Mouse (Mus musculus) lung, embryonic 14.5 days (tissue): Measurements from ENCODE around the gene Fgf15. TPM values are rescaled to one million over a fixed set of nuclear protein-coding genes. Genes with fewer than 3 reads are reported as not detected.

Source experiments
- ATAC-seq: fragments of 200-750 bp; cut with Nextera tagmentation; 2 replicates; pipeline ENCODE4 v1.8.0; 2017; ENCODE audit warnings: mild to moderate bottlenecking, moderate TSS enrichment, moderate library complexity; ENCODE audit not compliant: insufficient read depth
- DNase-seq: peaks from one replicate; pipeline ENCODE4 v3.0.0-alpha.2; 2015
- H3K27ac ChIP-seq: fragments of 300-500 bp; sonication (generic); 2 replicates; pipeline ENCODE4 v1.5.1; 2014; ENCODE audit warnings: low read depth, mild to moderate bottlenecking, moderate library complexity
- H3K27me3 ChIP-seq: fragments of 300-500 bp; sonication (generic); 2 replicates; pipeline ENCODE4 v1.6.1; 2014; ENCODE audit warnings: low read length, control low read depth; ENCODE audit not compliant: insufficient read depth
- H3K36me3 ChIP-seq: fragments of 300-500 bp; sonication (generic); 2 replicates; pipeline ENCODE4 v1.6.1; 2014; ENCODE audit warnings: control low read depth; ENCODE audit not compliant: insufficient read depth
- H3K4me1 ChIP-seq: fragments of 300-500 bp; sonication (generic); 2 replicates; pipeline ENCODE4 v1.6.1; 2014; ENCODE audit warnings: antibody characterized with exemption, control low read depth; ENCODE audit not compliant: insufficient read depth
- H3K4me2 ChIP-seq: fragments of 300-500 bp; sonication (generic); 2 replicates; pipeline ENCODE4 v1.6.1; 2014; ENCODE audit warnings: mild to moderate bottlenecking
- H3K4me3 ChIP-seq: fragments of 300-500 bp; sonication (generic); 2 replicates; pipeline ENCODE4 v1.5.1; 2014; ENCODE audit warnings: low read depth, low read length
- H3K9ac ChIP-seq: fragments of 300-500 bp; sonication (generic); 2 replicates; pipeline ENCODE4 v1.6.1; 2014
- H3K9me3 ChIP-seq: fragments of 300-500 bp; sonication (generic); 2 replicates; pipeline ENCODE4 v1.6.1; 2016; ENCODE audit warnings: low read depth, low read length, control low read depth
- CTCF ChIP-seq: IDR thresholded peaks from 2 replicates; pipeline ENCODE4 v1.5.1; 2016; ENCODE audit warnings: antibody characterized with exemption, low read depth
- WGBS: fragments of 180-500 bp; shearing (Covaris S2); extraction: QIAGEN DNeasy Blood & Tissue Kit; methylation state at CpG from one replicate; pipeline ENCODE4 v1.1.7; 2014; 5-methylcytosine and 5-hydroxymethylcytosine counted together
- polyA plus RNA-seq: library from polyadenylated mRNA; unstranded; fragments of >200 nt; fragmentation: Nextera tagmentation; extraction: Ambion mirVana; gene quantifications from 2 replicates; pipeline ENCODE4 v1.2.1, GENCODE M21; 2014

Gene Fgf15
- polyA plus RNA-seq, 1 experiment from 2014 or later, result not detected

- WGBS, result under 1% methylated on average over 72 of the region's 72 CpGs
- Histone ChIP-seq H3K9me3 (no peaks in the 10 kb centered on the region), H3K4me3 (peak overlapping the region; percentile 28), H3K4me2 (peak overlapping the region; percentile 50), H3K27me3 (peaks cover 73% of the 10 kb centered on the region), H3K9ac (no peak overlapping the region), H3K4me1 (no peaks in the 10 kb centered on the region), H3K27ac (no peak overlapping the region), H3K36me3 (no peaks in the 10 kb centered on the region)
- peak; percentile 7 for DNase-seq
- no peak for ATAC-seq
- no peak for TF ChIP-seq CTCF
Measured at GRCm38 (mm10) chr7:144861056-144861768, 35.1 kb upstream of the Fgf15 start.

GRCm38 (mm10) chr7:144861769-144862070, 34.6 kb upstream of the Fgf15 start:
- Histone ChIP-seq H3K4me1 (no peaks in the 10 kb centered on the region), H3K36me3 (no peaks in the 10 kb centered on the region), H3K4me3 (peak overlapping the region; percentile 28), H3K9me3 (no peaks in the 10 kb centered on the region), H3K27me3 (peaks cover 73% of the 10 kb centered on the region), H3K4me2 (peak overlapping the region; percentile 50), H3K9ac (no peak overlapping the region), H3K27ac (no peak overlapping the region)
- no peak for DNase-seq
- TF ChIP-seq CTCF, result no peak
- WGBS, result under 1% methylated on average over 28 of the region's 28 CpGs
- peak; percentile 28; the same call in 1 of the 2 replicates for ATAC-seq

- Histone ChIP-seq H3K27ac (no peak overlapping the region), H3K9ac (no peak overlapping the region), H3K4me2 (no peak overlapping the region; the same call in 1 of the 2 replicates), H3K4me3 (peak overlapping the region; percentile 28), H3K4me1 (no peaks in the 10 kb centered on the region), H3K9me3 (no peaks in the 10 kb centered on the region), H3K36me3 (no peaks in the 10 kb centered on the region), H3K27me3 (peaks cover 73% of the 10 kb centered on the region)
- DNase-seq (no peak), ATAC-seq (no peak)
- WGBS, result 2% methylated on average over 15 of the region's 15 CpGs
- TF ChIP-seq CTCF, result no peak
Measured at GRCm38 (mm10) chr7:144862126-144862525, 34.2 kb upstream of the Fgf15 start.

DNA sequence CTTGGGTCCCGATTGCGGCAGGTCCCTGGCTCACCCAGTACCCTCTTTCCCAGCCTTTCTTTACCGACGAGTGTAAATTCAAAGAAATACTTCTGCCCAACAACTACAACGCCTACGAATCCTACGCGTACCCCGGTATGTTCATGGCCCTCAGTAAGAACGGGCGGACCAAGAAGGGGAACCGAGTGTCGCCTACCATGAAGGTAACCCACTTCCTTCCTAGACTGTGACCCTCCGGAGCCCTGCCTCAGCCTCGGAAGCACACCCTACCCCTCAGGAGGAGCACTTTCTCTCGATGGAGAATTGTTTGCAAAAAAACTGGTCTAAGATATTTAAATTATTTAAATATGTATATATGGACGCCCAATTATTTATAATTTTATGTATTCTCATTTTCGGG, 33.6 kb upstream of the Fgf15 start:
- Histone ChIP-seq H3K4me3 (no peak overlapping the region), H3K9ac (no peak overlapping the region), H3K27ac (no peak overlapping the region), H3K4me2 (no peak overlapping the region), H3K27me3 (peaks cover 73% of the 10 kb centered on the region), H3K9me3 (no peaks in the 10 kb centered on the region), H3K36me3 (no peaks in the 10 kb centered on the region), H3K4me1 (no peaks in the 10 kb centered on the region)
- no peak for DNase-seq
- no peak for ATAC-seq
- no peak for TF ChIP-seq CTCF
- WGBS, result 4% methylated on average over 18 of the region's 18 CpGs

DNA sequence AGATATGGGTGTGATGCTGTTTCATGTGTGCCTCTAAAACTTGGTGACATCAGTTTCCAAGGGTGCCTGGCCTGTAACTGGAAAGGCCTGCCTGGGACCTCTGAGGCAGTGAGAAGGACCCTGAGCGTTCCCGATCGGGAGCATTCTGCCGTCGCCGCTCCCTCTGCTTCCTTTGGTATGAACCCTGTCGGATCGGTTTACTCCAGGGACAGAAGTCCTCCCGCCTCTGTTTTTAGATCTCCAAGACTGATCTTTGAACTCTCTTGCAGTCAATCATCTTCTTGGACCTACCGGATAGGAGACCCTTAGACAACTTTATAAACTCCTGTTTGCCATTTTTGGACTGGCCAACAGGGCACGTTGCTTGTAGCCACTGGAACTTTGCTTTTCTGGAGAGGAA, 33.1 kb upstream of the Fgf15 start:
- under 1% methylated on average over 11 of the region's 11 CpGs for WGBS

GRCm38 (mm10) chr7:144864160-144864670, 32.1 kb upstream of the Fgf15 start:
- Histone ChIP-seq H3K9me3 (no peaks in the 10 kb centered on the region), H3K9ac (no peak overlapping the region), H3K36me3 (no peaks in the 10 kb centered on the region), H3K27ac (no peak overlapping the region), H3K4me2 (no peak overlapping the region), H3K4me3 (no peak overlapping the region), H3K4me1 (no peaks in the 10 kb centered on the region), H3K27me3 (peaks cover 64% of the 10 kb centered on the region)
- no peak for TF ChIP-seq CTCF
- ATAC-seq (no peak), DNase-seq (no peak)
- 42% methylated on average over 3 of the region's 3 CpGs for WGBS

More for the DNA sequence above, 33.1 kb upstream of the Fgf15 start:
- no peaks in the 10 kb centered on the region for H3K36me3 ChIP-seq
- no peak overlapping the region for H3K27ac ChIP-seq
- H3K4me1 ChIP-seq, result no peaks in the 10 kb centered on the region
- peaks cover 70% of the 10 kb centered on the region for H3K27me3 ChIP-seq
- DNase-seq, result peak; percentile 17
- no peak overlapping the region for H3K4me3 ChIP-seq
- no peak overlapping the region for H3K9ac ChIP-seq
- ATAC-seq, result no peak
- no peak overlapping the region for H3K4me2 ChIP-seq
- no peaks in the 10 kb centered on the region for H3K9me3 ChIP-seq
- TF ChIP-seq CTCF, result no peak

GRCm38 (mm10) chr7:144867161-144867560, 29.2 kb upstream of the Fgf15 start:
- DNase-seq, result no peak
- Histone ChIP-seq H3K27me3 (peaks cover 35% of the 10 kb centered on the region), H3K27ac (no peak overlapping the region), H3K4me1 (no peaks in the 10 kb centered on the region), H3K4me2 (no peak overlapping the region), H3K9me3 (no peaks in the 10 kb centered on the region), H3K9ac (no peak overlapping the region), H3K36me3 (no peaks in the 10 kb centered on the region), H3K4me3 (no peak overlapping the region)
- no peak for TF ChIP-seq CTCF
- WGBS, result 48% methylated on average over 4 of the region's 4 CpGs
- ATAC-seq, result no peak
